Mouse (Mus musculus): ENCODE data around the gene Kcnj6.

DNA sequence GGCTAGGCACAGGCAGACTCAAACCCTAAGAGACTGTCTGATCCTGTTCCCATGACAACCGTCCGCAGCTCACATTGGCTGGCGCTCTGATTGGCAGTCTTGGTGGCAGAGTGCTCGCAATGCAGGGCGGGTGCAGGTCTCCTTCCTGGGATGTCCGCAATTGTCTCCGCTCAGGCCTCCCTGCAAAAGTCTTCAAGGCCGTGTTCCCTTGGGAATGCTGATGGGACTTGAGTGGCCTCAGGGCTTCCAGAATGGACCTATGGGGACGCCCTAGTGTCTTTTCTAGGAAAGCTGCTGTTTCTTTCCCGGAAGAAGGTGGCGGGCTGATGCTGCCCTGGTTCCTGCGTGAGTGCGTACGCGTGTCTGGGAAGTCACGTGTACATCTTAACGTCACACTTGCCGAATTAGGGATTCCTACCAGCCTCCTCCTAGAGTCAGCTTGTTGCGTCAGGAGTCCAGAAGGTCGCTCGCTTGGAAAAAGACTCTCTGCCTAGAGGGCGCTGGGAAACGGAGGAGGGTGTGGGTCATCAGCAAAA is 273.4 kb downstream of the Kcnj6 start:
- TF ChIP-seq CTCF (IDR thresholded peaks at IDR 0.05; ENCODE audit: extremely low read depth, insufficient read length, insufficient replicate concordance, low read depth, low read length) (no peak), POLR2A (IDR thresholded peaks at IDR 0.05; ENCODE audit: low read depth, low read length) (no peak; the same call in 1 of the 2 replicates)

Data from small intestine, adult 2 months (tissue).